In the genomic region with DNA sequence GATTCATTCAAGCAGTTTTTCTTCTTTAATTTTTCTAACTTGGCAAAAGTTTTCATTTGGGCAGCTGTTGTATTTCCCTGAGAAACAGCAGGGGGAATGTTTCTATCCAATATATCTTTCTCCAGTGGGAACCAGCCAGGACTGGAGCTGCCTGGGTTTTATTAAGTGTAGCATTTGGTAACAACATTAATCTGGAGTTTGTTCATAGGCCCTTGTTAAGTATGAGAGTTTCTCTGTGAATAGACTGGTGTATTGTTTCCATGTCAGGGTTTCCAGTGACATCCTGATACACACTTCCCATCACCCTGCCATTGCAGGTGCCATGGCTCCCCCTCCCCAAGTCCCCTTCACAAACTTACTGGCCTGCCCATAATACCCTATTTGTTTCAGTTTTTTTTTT, we compare ENCODE assay signal across 9 mouse cellular contexts.
DNase-seq lines count a peak whose midpoint lies in the region; ATAC-seq and TF ChIP-seq lines count a peak whose summit lies in the region.
"Had no signal": no experiment of that assay in that cellular context is flagged by ENCODE, and none has a peak within 500 bp of the region (broad histone marks: within the 10 kb centered on the region; RNA-seq: fewer than 3 reads in every experiment).

No protein-coding gene starts in this region.

- no peaks in the 10 kb centered on the region for H3K9me3 ChIP-seq in hindbrain, embryonic 14.5 days (ENCODE audit: control insufficient read depth, low read length)
- H3K9me3 ChIP-seq in limb, embryonic 14.5 days (ENCODE audit: control insufficient read depth, low read length) = no peaks in the 10 kb centered on the region
- H3K9me3 ChIP-seq: liver, embryonic 15.5 days had no signal

- no peak overlapping the region for H3K4me3 ChIP-seq in testis, adult 2 months (ENCODE audit: control insufficient read depth, low read depth, low read length)
- H3K4me3 ChIP-seq in hindbrain, embryonic 14.5 days (replicated peaks; ENCODE audit: low read length) = no peak overlapping the region
- no peak overlapping the region for H3K4me3 ChIP-seq in limb, embryonic 14.5 days (replicated peaks; ENCODE audit: low read length)
- H3K4me3 ChIP-seq: liver, embryonic 15.5 days had no signal

- peaks cover 10% of the 10 kb centered on the region for H3K4me1 ChIP-seq in testis, adult 2 months (ENCODE audit: control insufficient read depth, insufficient read depth, low read length)
- peaks cover 78% of the 10 kb centered on the region for H3K4me1 ChIP-seq in hindbrain, embryonic 14.5 days (replicated peaks; ENCODE audit: control insufficient read depth, insufficient read depth, low read length)
- peaks cover 56% of the 10 kb centered on the region for H3K4me1 ChIP-seq in limb, embryonic 14.5 days (ENCODE audit: control insufficient read depth, insufficient read depth, low read length)

- DNase-seq in testis, postnatal 10 days (ENCODE audit: low spot score) = no peak
- DNase-seq in hindbrain, embryonic 14.5 days (ENCODE audit: low spot score) = no peak
- peak; percentile 74 for DNase-seq in limb, embryonic 14.5 days (ENCODE audit: low spot score)
- DNase-seq in cerebellum, adult 11 months = no peak
- DNase-seq in urinary bladder, postnatal 10 days (ENCODE audit: low spot score) = no peak
- DNase-seq: right cerebral cortex, postnatal 4 days had no signal

- no peak for TF ChIP-seq POLR2A in testis, adult 2 months (IDR thresholded peaks at IDR 0.05; ENCODE audit: control insufficient read depth, low read depth, low read length)
- no peak for TF ChIP-seq POLR2A in limb, embryonic 14.5 days (IDR thresholded peaks at IDR 0.05; ENCODE audit: borderline replicate concordance, extremely low read depth, insufficient read depth, insufficient read length)

- peak overlapping the region; percentile 24 for H3K9ac ChIP-seq in hindbrain, embryonic 14.5 days
- H3K9ac ChIP-seq in limb, embryonic 14.5 days (ENCODE audit: low read depth, low read length, severe bottlenecking) = peak overlapping the region; percentile 13; the same call in 1 of the 2 replicates
- H3K9ac ChIP-seq: liver, embryonic 15.5 days had no signal

- no peaks in the 10 kb centered on the region for H3K27me3 ChIP-seq in testis, adult 2 months (ENCODE audit: control insufficient read depth, insufficient read depth, low read length)
- no peaks in the 10 kb centered on the region for H3K27me3 ChIP-seq in hindbrain, embryonic 14.5 days (ENCODE audit: control insufficient read depth, insufficient read depth, low read length)
- H3K27me3 ChIP-seq in limb, embryonic 14.5 days (ENCODE audit: control insufficient read depth, insufficient read depth, low read length) = no peaks in the 10 kb centered on the region
- H3K27me3 ChIP-seq: liver, embryonic 15.5 days had no signal

- TF ChIP-seq CTCF in testis, adult 2 months (IDR thresholded peaks at IDR 0.05; ENCODE audit: control insufficient read depth, insufficient read depth, insufficient replicate concordance, low read depth, low read length) = no peak

- peak overlapping the region; percentile 74; the same call in 1 of the 2 replicates for H3K27ac ChIP-seq in testis, adult 2 months (ENCODE audit: control insufficient read depth, insufficient read depth, low read depth, low read length)
- H3K27ac ChIP-seq in hindbrain, embryonic 14.5 days = peak overlapping the region; percentile 86
- H3K27ac ChIP-seq in limb, embryonic 14.5 days (replicated peaks; ENCODE audit: low read depth, low read length) = peak overlapping the region; percentile 68

- ATAC-seq in hindbrain, embryonic 14.5 days (ENCODE audit: low FRiP score) = no peak
- peak; percentile 79 for ATAC-seq in limb, embryonic 14.5 days (ENCODE audit: low FRiP score, low read depth)
- no peak for ATAC-seq in activated CD4-positive, CD25-positive, alpha-beta regulatory T cell, adult 4 months

- H3K36me3 ChIP-seq in testis, adult 2 months (ENCODE audit: control insufficient read depth, insufficient read depth, low read length) = no peaks in the 10 kb centered on the region
- H3K36me3 ChIP-seq in hindbrain, embryonic 14.5 days (replicated peaks; ENCODE audit: control insufficient read depth, insufficient read depth) = no peaks in the 10 kb centered on the region
- no peaks in the 10 kb centered on the region for H3K36me3 ChIP-seq in limb, embryonic 14.5 days (ENCODE audit: control insufficient read depth, insufficient read depth, low read length)
- H3K36me3 ChIP-seq: liver, embryonic 15.5 days had no signal

- H3K4me2 ChIP-seq in hindbrain, embryonic 14.5 days (replicated peaks) = peak overlapping the region; percentile 26; the same call in 1 of the 2 replicates
- H3K4me2 ChIP-seq in limb, embryonic 14.5 days (replicated peaks; ENCODE audit: low read depth, low read length, severe bottlenecking) = no peak overlapping the region
